Mouse (Mus musculus): ENCODE measurements around the gene E130311K13Rik.
A peak's percentile ranks its signal among the peaks of the same experiment; 100 is the strongest.

The E130311K13Rik gene

GRCm38 (mm10) chr3:63928878-63929859, at the start of gene E130311K13Rik:
E130311K13Rik (minus strand) TSS chr3:63929472.
- DNase-seq (ENCODE audit: low read depth, low spot score): peak; percentile 84

- no peak for DNase-seq (ENCODE audit: low read depth, low spot score)
These were observed 48.6 kb upstream of the E130311K13Rik start for GRCm38 (mm10) chr3:63977895-63978294.

GRCm38 (mm10) chr3:63975955-63976908, 47.0 kb upstream of the E130311K13Rik start, which contains the start of gene Gmps:
Gmps (plus strand) TSS chr3:63976106.
- peak; percentile 91 for DNase-seq (ENCODE audit: low read depth, low spot score)

GRCm38 (mm10) chr3:63965929-63966328, 36.7 kb upstream of the E130311K13Rik start:
- no peak for DNase-seq (ENCODE audit: low read depth, low spot score)

- no peak for DNase-seq (ENCODE audit: low read depth, low spot score)
These were observed 35.6 kb upstream of the E130311K13Rik start for GRCm38 (mm10) chr3:63964922-63965249.

GRCm38 (mm10) chr3:63964100-63964921, 35.0 kb upstream of the E130311K13Rik start, which contains the start of gene Slc33a1:
Slc33a1 (minus strand) TSS chr3:63964768.
- DNase-seq (ENCODE audit: low read depth, low spot score): peak; percentile 100

- DNase-seq (ENCODE audit: low read depth, low spot score): no peak
These were observed 34.3 kb upstream of the E130311K13Rik start for GRCm38 (mm10) chr3:63963421-63964099.

- no peak for DNase-seq (ENCODE audit: low read depth, low spot score)
These were observed 20.6 kb upstream of the E130311K13Rik start for GRCm38 (mm10) chr3:63949837-63950236.

- no peak for DNase-seq (ENCODE audit: low read depth, low spot score)
These were observed 12.1 kb upstream of the E130311K13Rik start for GRCm38 (mm10) chr3:63941204-63941850.

GRCm38 (mm10) chr3:63938928-63939327, 9.7 kb upstream of the E130311K13Rik start:
- DNase-seq (ENCODE audit: low read depth, low spot score): no peak

- DNase-seq (ENCODE audit: low read depth, low spot score): no peak
These were observed 9.6 kb downstream of the E130311K13Rik start for GRCm38 (mm10) chr3:63919634-63920033.

GRCm38 (mm10) chr3:63910301-63910700, 19.0 kb downstream of the E130311K13Rik start:
- DNase-seq (ENCODE audit: low read depth, low spot score): no peak

GRCm38 (mm10) chr3:63905241-63905640, 24.0 kb downstream of the E130311K13Rik start:
- DNase-seq (ENCODE audit: low read depth, low spot score): no peak

GRCm38 (mm10) chr3:63904157-63904556, 25.1 kb downstream of the E130311K13Rik start:
- no peak for DNase-seq (ENCODE audit: low read depth, low spot score)

GRCm38 (mm10) chr3:63900021-63900571, 29.2 kb downstream of the E130311K13Rik start:
- DNase-seq (ENCODE audit: low read depth, low spot score): no peak

GRCm38 (mm10) chr3:63899309-63899695, 30.0 kb downstream of the E130311K13Rik start, which contains the start of gene Plch1:
Plch1 (minus strand) TSS chr3:63899472.
- DNase-seq (ENCODE audit: low read depth, low spot score): peak; percentile 66

GRCm38 (mm10) chr3:63898581-63899308, 30.5 kb downstream of the E130311K13Rik start:
- DNase-seq (ENCODE audit: low read depth, low spot score): peak; percentile 80

- no peak for DNase-seq (ENCODE audit: low read depth, low spot score)
These were observed 32.1 kb downstream of the E130311K13Rik start for GRCm38 (mm10) chr3:63897177-63897576.

- no peak for DNase-seq (ENCODE audit: low read depth, low spot score)
These were observed 33.0 kb downstream of the E130311K13Rik start for GRCm38 (mm10) chr3:63896303-63896702.
